Mouse (Mus musculus) layer of hippocampus, adult 2 months (tissue): ENCODE measurements around the gene Armh1. TPM values are rescaled to one million over a fixed set of nuclear protein-coding genes. Genes with fewer than 3 reads are reported as not detected.
A peak's percentile ranks its signal among the peaks of the same experiment; 100 is the strongest.
"Not testable (repeated sequence)": the region's sequence is repeated elsewhere in the genome, so short reads cannot be mapped to it uniquely, and the experiment has no call there.

Source experiments
- DNase-seq, 2 experiments: peaks; one replicate each; pipeline ENCODE4 v3.0.0; 2022; ENCODE audit warnings: low spot score in 2 of 2
- H3K27ac ChIP-seq: fragments of 200-600 bp; 2 replicates; pipeline ENCODE4 v1.8.1; 2022
- H3K4me3 ChIP-seq: fragments of 200-600 bp; 2 replicates; pipeline ENCODE4 v1.8.1; 2022; ENCODE audit warnings: mild to moderate bottlenecking
- CTCF ChIP-seq: fragments of 200-600 bp; conservative IDR thresholded peaks from 2 replicates; pipeline ENCODE4 v1.8.1; 2022; ENCODE audit warnings: antibody characterized with exemption, mild to moderate bottlenecking, moderate library complexity
- total RNA-seq, 2 experiments: library from RNA; stranded (reverse); gene quantifications; 2 replicates each; pipeline ENCODE4 v1.2.3; 2021

Gene Armh1
- total RNA-seq, 2 experiments from 2014 or later, result 0.47 to 0.59 TPM

DNA sequence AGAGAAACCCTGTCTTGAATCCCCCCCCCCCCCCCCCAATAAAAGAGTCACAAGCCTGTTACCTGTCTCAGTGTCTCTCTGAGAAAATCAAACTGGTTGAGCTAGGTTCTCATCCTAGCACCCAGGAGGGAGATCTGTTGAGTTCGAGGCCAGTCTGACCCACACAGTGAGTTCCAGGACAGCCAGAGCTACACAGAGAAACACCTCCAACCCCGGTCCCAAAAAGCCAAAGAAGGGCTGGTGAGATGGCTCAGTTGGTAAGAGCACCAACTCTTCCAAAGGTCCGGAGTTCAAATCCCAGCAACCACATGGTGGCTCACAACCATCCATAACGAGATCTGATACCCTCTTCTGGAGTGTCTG lies 49.0 kb downstream of the Armh1 start:
- no peak for DNase-seq
- Histone ChIP-seq H3K4me3 (no peak overlapping the region), H3K27ac (no peak overlapping the region)
- no peak for TF ChIP-seq CTCF

DNA sequence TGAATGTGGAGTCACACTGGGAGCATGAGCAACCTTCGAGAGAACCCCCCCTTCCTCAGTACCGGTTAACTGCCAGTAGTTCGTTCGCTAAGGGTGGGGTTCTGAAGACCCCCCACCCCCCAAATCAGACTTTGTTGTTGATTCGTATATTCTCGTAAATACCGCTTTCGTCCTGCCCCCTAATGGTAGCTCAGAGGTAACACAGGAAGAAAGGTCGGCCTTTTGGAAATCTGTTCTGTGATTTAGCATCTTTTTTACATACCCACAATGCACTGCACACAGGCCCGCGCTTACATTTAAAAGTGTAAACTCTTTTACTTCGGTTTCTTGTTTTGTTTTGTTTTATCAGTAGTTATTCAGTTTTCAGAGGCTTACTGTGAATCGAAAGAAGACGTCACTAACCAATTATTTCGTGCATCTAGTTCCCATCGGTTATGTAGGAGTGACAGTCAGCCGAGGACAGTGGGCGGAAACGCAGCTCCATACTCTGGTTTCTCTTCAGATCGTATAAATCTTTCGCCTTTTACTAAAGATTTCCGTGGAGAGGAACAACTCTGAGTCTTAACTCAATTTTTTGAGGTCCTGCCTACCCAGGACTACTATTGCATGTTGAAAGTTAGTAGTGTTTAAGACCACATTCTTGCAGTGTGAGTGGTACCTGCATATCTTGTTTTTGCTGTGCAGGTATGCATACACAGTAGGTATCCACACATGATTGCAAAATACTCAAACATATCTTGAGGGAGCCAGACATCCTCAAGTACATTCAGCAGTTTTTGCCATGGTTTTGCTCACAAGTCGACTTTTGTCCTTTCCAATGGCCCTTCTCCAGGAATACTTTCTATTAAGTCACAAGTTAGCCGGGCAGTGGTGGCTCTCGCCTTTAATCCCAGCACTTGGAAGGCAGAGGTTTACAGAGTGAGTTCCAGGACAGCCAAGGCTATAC lies 49.6 kb downstream of the Armh1 start:
- Histone ChIP-seq H3K27ac (peak overlapping the region; percentile 61), H3K4me3 (peak overlapping the region; percentile 45)
- DNase-seq, result no peak
- TF ChIP-seq CTCF, result peak; percentile 78

DNA sequence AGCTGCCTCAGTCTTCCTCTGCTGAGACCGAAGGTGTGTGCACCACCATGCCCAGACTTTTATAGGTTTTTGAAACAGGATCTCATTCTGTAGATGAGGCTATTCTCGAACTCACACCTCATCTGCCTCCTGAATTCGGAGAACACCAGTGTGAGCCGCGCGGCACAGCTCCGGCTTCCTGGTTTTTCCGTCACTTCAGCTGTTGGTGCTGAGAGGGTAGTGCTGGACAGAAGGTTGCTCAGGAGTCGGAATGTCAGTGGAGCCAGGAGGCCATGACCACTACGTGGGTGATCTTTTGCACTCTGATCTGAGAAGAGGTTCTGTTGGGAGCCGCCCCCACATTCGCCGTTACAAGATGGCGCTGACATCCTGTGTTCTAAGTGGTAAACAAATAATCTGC lies 60.1 kb downstream of the Armh1 start:
- no peak for TF ChIP-seq CTCF
- no peak for DNase-seq
- no peak overlapping the region for H3K4me3 ChIP-seq
- H3K27ac ChIP-seq, result no peak overlapping the region

DNA sequence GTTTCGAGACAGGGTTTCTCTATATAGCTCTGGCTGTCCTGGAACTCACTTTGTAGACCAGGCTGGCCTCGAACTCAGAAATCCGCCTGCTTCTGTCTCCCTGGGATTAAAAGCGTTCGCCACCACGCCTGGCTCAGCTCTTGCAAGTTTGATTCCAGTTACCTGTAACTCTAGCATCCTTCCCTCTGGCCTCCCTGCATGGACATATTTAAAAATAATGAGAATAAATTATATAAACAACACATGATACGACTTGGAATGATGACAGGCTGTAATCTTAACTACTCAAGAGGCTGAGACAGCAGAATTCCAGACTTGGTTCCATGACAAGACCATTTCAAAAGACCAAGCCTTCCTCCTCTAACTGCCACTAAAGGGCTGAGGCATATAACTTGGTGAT lies 61.3 kb downstream of the Armh1 start:
- no peak for TF ChIP-seq CTCF
- no peak for DNase-seq
- Histone ChIP-seq H3K4me3 (no peak overlapping the region), H3K27ac (peak overlapping the region; percentile 100)

- TF ChIP-seq CTCF, result no peak
- DNase-seq, result peak; percentile 10 to 23
- Histone ChIP-seq H3K4me3 (peak overlapping the region; percentile 57), H3K27ac (peak overlapping the region; percentile 100)
Observed at GRCm38 (mm10) chr4:117189856-117190543, 61.9 kb downstream of the Armh1 start.

DNA sequence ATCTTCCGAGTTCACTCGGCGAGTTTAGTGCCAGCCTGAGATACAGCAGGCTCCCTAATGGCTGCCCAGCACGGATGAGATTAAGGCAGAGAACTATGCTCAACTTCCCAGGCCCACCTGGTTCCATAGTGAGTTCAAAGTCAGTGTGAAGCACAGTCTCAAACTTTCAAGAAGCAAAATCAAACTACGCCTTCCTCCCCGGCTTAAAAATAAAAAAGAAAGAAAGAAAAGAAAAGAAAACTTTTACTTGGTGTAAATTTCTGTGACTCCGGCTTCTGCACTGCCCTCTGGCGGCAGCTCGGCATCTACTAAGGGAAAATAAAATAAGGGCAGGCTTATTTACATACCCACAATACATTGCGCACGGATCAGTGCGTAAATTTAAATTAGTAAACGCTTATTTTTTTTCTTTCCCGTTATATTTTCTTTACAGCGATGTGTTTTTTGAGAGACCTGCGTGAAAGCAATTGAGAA lies 62.5 kb downstream of the Armh1 start:
- Histone ChIP-seq H3K4me3 (peak overlapping the region; percentile 57), H3K27ac (peak overlapping the region; percentile 100)
- DNase-seq, result peak; percentile 72 to 82
- TF ChIP-seq CTCF, result peak; percentile 93

DNA sequence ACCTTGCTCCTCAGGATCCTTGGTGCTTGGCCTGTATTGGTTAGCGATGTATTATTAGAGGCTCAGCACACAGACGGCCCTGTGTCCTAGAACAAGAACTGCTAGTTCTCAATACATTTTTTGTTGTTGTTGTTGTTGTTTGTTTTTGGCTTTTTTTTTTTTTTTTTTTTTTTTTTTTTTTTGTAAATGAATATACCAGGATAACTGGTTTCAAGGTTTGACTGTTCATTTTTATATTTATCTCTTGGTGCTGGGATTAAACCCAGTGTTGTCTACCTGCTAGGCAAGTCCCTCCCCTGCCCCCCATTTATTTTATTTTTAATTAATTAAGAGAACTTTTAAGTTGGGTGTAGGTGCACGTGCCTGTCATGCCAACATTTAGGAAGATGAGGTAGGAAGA lies 63.0 kb downstream of the Armh1 start:
- H3K4me3 ChIP-seq, result peak overlapping the region; percentile 57
- no peak for TF ChIP-seq CTCF

DNA sequence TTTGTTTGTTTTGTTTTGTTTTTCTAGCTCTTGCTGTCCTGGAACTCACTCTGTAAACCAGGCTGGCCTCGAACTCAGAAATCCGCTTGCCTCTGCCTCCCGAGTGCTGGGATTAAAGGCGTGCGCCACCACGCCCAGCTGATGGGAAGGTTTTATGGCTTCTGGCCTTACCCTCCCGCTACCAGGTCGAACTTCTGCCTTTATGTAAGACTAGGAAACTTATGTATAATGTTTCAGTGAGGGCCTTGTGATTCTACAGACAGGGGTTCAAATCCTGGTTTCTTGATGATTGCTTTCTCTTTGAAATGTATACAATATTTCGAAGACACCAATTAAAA lies 69.2 kb downstream of the Armh1 start:
- not testable (repeated sequence) for DNase-seq
- Histone ChIP-seq H3K4me3 (peak overlapping the region; percentile 79), H3K27ac (peak overlapping the region; percentile 92)

More for the DNA sequence above, 63.0 kb downstream of the Armh1 start:
- peak overlapping the region; percentile 100 for H3K27ac ChIP-seq
- DNase-seq, result no peak

- peak; percentile 92 to 95 for DNase-seq
- no peak; the same call in none of the 2 replicates for TF ChIP-seq CTCF
- Histone ChIP-seq H3K4me3 (peak within 1 kb of the TSS; percentile 79), H3K27ac (peak within 1 kb of the TSS; percentile 92)
Observed at GRCm38 (mm10) chr4:117181863-117182758, 69.8 kb downstream of the Armh1 start, which contains the start of gene Kif2c. Gene Kif2c (minus strand): TSS chr4:117182639.

DNA sequence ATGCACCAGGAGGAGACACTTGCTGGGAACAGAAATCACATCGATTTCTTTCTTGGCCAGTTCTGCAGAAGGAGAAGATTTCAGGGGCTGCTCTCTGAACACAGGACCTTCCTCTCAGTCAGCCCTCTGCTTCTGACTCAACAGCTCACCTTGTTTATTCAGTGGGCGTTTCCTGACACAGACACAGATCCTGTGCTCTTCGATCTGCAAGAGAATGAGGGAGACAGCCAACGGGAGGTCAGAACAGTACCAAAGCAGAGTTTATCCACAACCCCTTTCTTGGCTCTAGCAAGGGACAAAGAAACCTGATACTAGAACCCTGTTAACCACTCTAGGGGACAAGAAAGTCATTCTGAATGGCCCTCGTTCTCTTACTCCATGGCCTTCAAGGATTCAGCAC lies 82.0 kb downstream of the Armh1 start:
- TF ChIP-seq CTCF, result no peak
- DNase-seq, result no peak
- no peak overlapping the region for H3K4me3 ChIP-seq

More for the DNA sequence above, 82.0 kb downstream of the Armh1 start:
- H3K27ac ChIP-seq, result no peak overlapping the region

Other genes starting within 250 kb of the Armh1 start
- gene Eif2b3, start 232.7 kb downstream of the Armh1 start, total RNA-seq, result 10 to 100 TPM; 19.7 to 20.6 TPM
- gene Ptch2, start 156.1 kb downstream of the Armh1 start, total RNA-seq, result 1 to 10 TPM; 1.5 to 2.7 TPM
- 10 to 100 TPM; 13.3 to 14.8 TPM for gene Btbd19, start 126.4 kb downstream of the Armh1 start, total RNA-seq
- under 1 TPM in 1 of 2 experiments, not detected in 1; 0.38 TPM for gene Tctex1d4, start 125.3 kb downstream of the Armh1 start, total RNA-seq
- gene Plk3, start 118.2 kb downstream of the Armh1 start, total RNA-seq, result 1 to 10 TPM; 6.9 to 7.2 TPM
- 100 to 1,000 TPM; 509 to 527 TPM for gene Rps8, start 95.9 kb downstream of the Armh1 start, total RNA-seq
- under 1 TPM; 0.26 to 0.47 TPM for gene Kif2c, start 69.5 kb downstream of the Armh1 start, total RNA-seq
- 1 to 10 TPM; 4.7 to 4.9 TPM for gene Tmem53, start 174 bp downstream of the Armh1 start, total RNA-seq
- gene Rnf220, start 244.9 kb upstream of the Armh1 start, total RNA-seq, result 100 to 1,000 TPM; 184 to 189 TPM